Mouse (Mus musculus): ENCODE data around the gene U2af1. TPM values are rescaled to one million over a fixed set of nuclear protein-coding genes. Genes with fewer than 3 reads are reported as not detected.

The U2af1 gene
- total and polyA plus RNA-seq, 3 experiments = 211 to 928 (median 498) TPM

DNA sequence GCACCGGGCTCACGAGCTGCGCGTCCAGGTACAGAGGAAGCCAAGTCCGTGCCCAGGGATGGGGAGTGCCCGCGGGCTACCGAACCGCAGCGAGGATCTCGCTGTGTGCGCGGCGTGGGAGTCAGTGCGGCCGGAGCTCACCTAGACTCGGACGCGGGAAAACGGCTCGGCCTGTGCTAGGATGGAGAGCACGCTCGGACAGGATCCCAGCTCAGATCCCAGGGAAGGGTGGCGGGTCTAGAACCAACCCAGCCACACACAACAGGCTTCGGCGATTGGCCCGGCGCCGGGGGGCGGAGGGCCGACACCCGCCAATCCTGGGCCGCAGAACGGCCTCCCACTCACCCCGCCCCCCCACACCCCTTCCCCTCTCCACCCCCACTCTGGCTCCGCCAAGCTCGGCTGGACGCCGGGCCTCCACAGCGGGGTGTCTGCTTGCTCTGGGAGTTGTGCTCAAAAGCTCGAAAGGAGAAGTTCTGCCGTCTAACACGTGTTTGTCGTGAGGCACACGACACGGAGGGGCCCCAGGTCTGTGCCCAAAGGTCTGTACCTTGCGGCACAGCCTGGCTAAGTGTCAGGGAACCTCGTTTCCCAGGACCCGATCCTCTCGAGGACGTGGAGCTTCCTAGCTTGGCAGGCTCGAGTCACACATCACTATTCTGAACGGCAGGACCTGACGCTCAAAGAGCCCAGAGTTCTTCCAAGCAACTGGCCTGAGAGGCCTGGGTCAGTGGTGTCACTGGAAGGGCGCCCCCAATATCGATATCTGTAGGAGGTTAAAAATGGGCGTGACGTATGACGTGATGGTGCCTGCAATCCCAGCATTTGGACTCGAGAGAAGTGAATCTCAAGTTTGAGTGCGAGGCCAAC is 21.5 kb downstream of the U2af1 start, which contains the start of gene Cbs (continued):
- peak; percentile 20; the same call in 1 of the 2 replicates for TF ChIP-seq TCF12 (IDR thresholded peaks at IDR 0.05; ENCODE audit: low read depth, low read length)
- TF ChIP-seq TBP (IDR thresholded peaks at IDR 0.05; ENCODE audit: low read depth, low read length) = no peak
- TF ChIP-seq ZMIZ1 (IDR thresholded peaks at IDR 0.05; ENCODE audit: low read depth, low read length) = peak; percentile 60; the same call in 1 of the 2 replicates
- TF ChIP-seq MYC (IDR thresholded peaks at IDR 0.05; ENCODE audit: low read depth, low read length) = peak; percentile 86
- 0 out of 4 replicates have a peak, but pooled peaks of 1 of the 2 experiments have one; percentile 12 for TF ChIP-seq USF2 (IDR thresholded peaks at IDR 0.05; ENCODE audit: borderline replicate concordance in 1 of 2, insufficient read depth in 1 of 2, low read depth in 1 of 2, low read length in 2 of 2)
- TF ChIP-seq SMC3 (IDR thresholded peaks at IDR 0.05; ENCODE audit: low read depth, low read length) = no peak; the same call in 1 of the 2 replicates
- TF ChIP-seq HCFC1 (IDR thresholded peaks at IDR 0.05; ENCODE audit: low read depth, low read length) = no peak
- TF ChIP-seq POLR2A (IDR thresholded peaks at IDR 0.05; ENCODE audit: control insufficient read depth in 1 of 2, insufficient read depth in 1 of 2, low read depth in 1 of 2, low read length in 2 of 2, poor library complexity in 1 of 2) = peak; percentile 61 to 72; a peak in 2 of 4 replicates
- TF ChIP-seq ELF1 (IDR thresholded peaks at IDR 0.05; ENCODE audit: low read depth, low read length) = no peak
- no peak for TF ChIP-seq POLR2AphosphoS5 (IDR thresholded peaks at IDR 0.05; ENCODE audit: borderline replicate concordance, low read depth, low read length)
- TF ChIP-seq POLR2AphosphoS2 (IDR thresholded peaks at IDR 0.05; ENCODE audit: low read length) = peak; percentile 35; the same call in 1 of the 2 replicates
- no peak for TF ChIP-seq UBTF (IDR thresholded peaks at IDR 0.05; ENCODE audit: borderline replicate concordance, insufficient read depth, low read depth, low read length)
- TF ChIP-seq NELFE (IDR thresholded peaks at IDR 0.05; ENCODE audit: low read depth, low read length) = peak; percentile 74
- peak; percentile 82 for TF ChIP-seq SIN3A (IDR thresholded peaks at IDR 0.05; ENCODE audit: low read length)
- TF ChIP-seq CHD1 (IDR thresholded peaks at IDR 0.05; ENCODE audit: low read depth, low read length) = no peak
- TF ChIP-seq CTCF (IDR thresholded peaks at IDR 0.05 in 2 of 3, conservative IDR thresholded peaks at IDR 0.05 in 1 of 3; ENCODE audit: control insufficient read depth in 1 of 3, insufficient read depth in 1 of 3, low read depth in 2 of 3, low read length in 3 of 3, poor library complexity in 1 of 3, severe bottlenecking in 1 of 3) = no peak; a peak in 1 of 6 replicates
- TF ChIP-seq E2F4 (IDR thresholded peaks at IDR 0.05; ENCODE audit: borderline replicate concordance, low read depth, low read length) = no peak
- TF ChIP-seq ETS1 (IDR thresholded peaks at IDR 0.05; ENCODE audit: low read depth, low read length) = peak; percentile 50; the same call in 1 of the 2 replicates
- TF ChIP-seq BHLHE40 (IDR thresholded peaks at IDR 0.05; ENCODE audit: borderline replicate concordance, low read depth, low read length) = no peak
- TF ChIP-seq EP300 (IDR thresholded peaks at IDR 0.05; ENCODE audit: low read depth in 1 of 2, low read length in 2 of 2) = 0 out of 4 replicates have a peak, but pooled peaks have one; percentile 19 to 30
- no peak for TF ChIP-seq GABPA (IDR thresholded peaks at IDR 0.05; ENCODE audit: low read depth, low read length)
- no peak for TF ChIP-seq TAL1 (IDR thresholded peaks at IDR 0.05; ENCODE audit: low read length)
- peak; percentile 26; the same call in 1 of the 2 replicates for TF ChIP-seq CHD2 (IDR thresholded peaks at IDR 0.05; ENCODE audit: low read length)

Data from MEL (cell line).